Comparison of ENCODE assay signal across 8 mouse cellular contexts in the genomic region with DNA sequence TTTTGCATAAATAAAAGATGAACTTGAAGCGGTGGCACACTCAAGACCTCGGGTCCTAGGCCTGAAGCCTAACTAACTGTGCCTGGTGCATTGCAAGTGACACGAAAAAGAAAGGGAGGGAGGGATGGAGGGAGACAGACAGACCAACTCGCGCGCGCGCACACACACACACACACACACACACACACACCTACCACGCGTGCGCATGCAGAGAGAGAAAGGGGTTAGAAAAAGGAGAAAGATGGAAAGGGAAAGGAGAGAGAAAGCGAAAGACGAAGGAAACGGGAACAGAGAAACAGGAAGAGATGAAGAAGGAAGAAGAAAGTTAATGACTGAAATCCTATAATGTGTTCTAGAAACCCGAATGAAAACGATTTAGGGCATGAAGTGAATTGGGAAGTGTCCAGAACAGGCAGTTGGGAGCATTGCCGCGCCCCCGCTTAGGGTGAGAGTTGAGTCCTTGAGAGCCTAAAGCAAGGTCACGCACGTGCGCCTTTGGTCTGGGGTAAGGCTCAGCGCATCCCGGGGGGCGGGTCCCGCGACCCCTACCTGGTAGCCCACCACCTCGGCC. TPM values are rescaled to one million over a fixed set of nuclear protein-coding genes. Genes with fewer than 3 reads are reported as not detected.
DNase-seq lines count a peak whose midpoint lies in the region; ATAC-seq and TF ChIP-seq lines count a peak whose summit lies in the region.

No protein-coding gene starts in this region.

- no peak for ATAC-seq in forebrain, embryonic 12.5 days (ENCODE audit: low FRiP score)
- ATAC-seq in inflammation-experienced regulatory T-cells, adult 6 months: peak; percentile 32
- ATAC-seq in midbrain, embryonic 12.5 days (ENCODE audit: low FRiP score, low read depth): peak; percentile 64
- ATAC-seq in stomach, embryonic 14.5 days (ENCODE audit: insufficient number of reproducible peaks, insufficient read depth, low FRiP score, low read depth): peak; percentile 21; the same call in 1 of the 2 replicates

- DNase-seq in heart, adult 2 months: peak; percentile 12 to 27
- no peak for DNase-seq in heart, adult 11 months
- DNase-seq in limb, embryonic 10.5 days (ENCODE audit: low spot score): peak; percentile 51

- WGBS in heart, adult 2 months: 8% methylated on average over 28 of the region's 28 CpGs
- WGBS in forebrain, embryonic 12.5 days: 3% methylated on average over 28 of the region's 28 CpGs
- 11% methylated on average over 28 of the region's 28 CpGs for WGBS in limb, embryonic 10.5 days
- WGBS in midbrain, embryonic 12.5 days: 4% methylated on average over 28 of the region's 28 CpGs
- 4% methylated on average over 28 of the region's 28 CpGs for WGBS in stomach, embryonic 14.5 days

- peak overlapping the region; percentile 73 for H3K4me3 ChIP-seq in heart, adult 2 months
- peak overlapping the region; percentile 85 for H3K4me3 ChIP-seq in brown adipose tissue, adult 24 weeks (ENCODE audit: insufficient read depth, low read depth, low read length)
- H3K4me3 ChIP-seq in forebrain, embryonic 12.5 days (replicated peaks): peak overlapping the region; percentile 76
- H3K4me3 ChIP-seq in limb, embryonic 10.5 days: peak overlapping the region; percentile 72
- peak overlapping the region; percentile 69 for H3K4me3 ChIP-seq in midbrain, embryonic 12.5 days
- H3K4me3 ChIP-seq in stomach, embryonic 14.5 days (ENCODE audit: low read depth, low read length): peak overlapping the region; percentile 72

- no peak for TF ChIP-seq POLR2A in heart, adult 2 months (IDR thresholded peaks at IDR 0.05; ENCODE audit: insufficient read depth, low read depth, low read length)

- intact Hi-C loops in heart, adult 2 months (cut with DNase I): loop anchor here (10.0 kb wide), 1 partner anchor 160 kb away; a partner anchor contains a TSS

- H3K9me3 ChIP-seq in forebrain, embryonic 12.5 days: no peaks in the 10 kb centered on the region
- no peaks in the 10 kb centered on the region for H3K9me3 ChIP-seq in limb, embryonic 10.5 days (replicated peaks)
- no peaks in the 10 kb centered on the region for H3K9me3 ChIP-seq in midbrain, embryonic 12.5 days
- no peaks in the 10 kb centered on the region for H3K9me3 ChIP-seq in stomach, embryonic 14.5 days (ENCODE audit: control insufficient read depth, low read depth, low read length)

- TF ChIP-seq CTCF in heart, adult 2 months (IDR thresholded peaks at IDR 0.05): no peak

- peak overlapping the region; percentile 88 for H3K9ac ChIP-seq in heart, adult 2 months (ENCODE audit: low read depth, low read length)
- H3K9ac ChIP-seq in forebrain, embryonic 12.5 days: peak overlapping the region; percentile 88
- H3K9ac ChIP-seq in midbrain, embryonic 12.5 days (replicated peaks): peak overlapping the region; percentile 90
- H3K9ac ChIP-seq in stomach, embryonic 14.5 days (replicated peaks; ENCODE audit: low read depth, low read length): peak overlapping the region; percentile 88

- no peaks in the 10 kb centered on the region for H3K36me3 ChIP-seq in heart, adult 2 months (ENCODE audit: control insufficient read depth, insufficient read depth, low read length)
- peaks cover 15% of the 10 kb centered on the region for H3K36me3 ChIP-seq in forebrain, embryonic 12.5 days (replicated peaks)
- peaks cover 18% of the 10 kb centered on the region for H3K36me3 ChIP-seq in limb, embryonic 10.5 days
- peaks cover 15% of the 10 kb centered on the region for H3K36me3 ChIP-seq in midbrain, embryonic 12.5 days
- peaks cover 6% of the 10 kb centered on the region for H3K36me3 ChIP-seq in stomach, embryonic 14.5 days (ENCODE audit: control insufficient read depth, insufficient read depth, low read length)

- TF ChIP-seq EP300 in heart, adult 2 months (IDR thresholded peaks at IDR 0.05; ENCODE audit: insufficient read depth, low read depth, low read length): no peak

- H3K4me1 ChIP-seq in heart, adult 2 months (ENCODE audit: control insufficient read depth, insufficient read depth, low read length): no peaks in the 10 kb centered on the region
- H3K4me1 ChIP-seq in brown adipose tissue, adult 24 weeks (ENCODE audit: control insufficient read depth, insufficient read depth, insufficient read length, low read length): no peaks in the 10 kb centered on the region
- peaks cover 16% of the 10 kb centered on the region for H3K4me1 ChIP-seq in forebrain, embryonic 12.5 days
- peaks cover 18% of the 10 kb centered on the region for H3K4me1 ChIP-seq in limb, embryonic 10.5 days
- peaks cover 13% of the 10 kb centered on the region for H3K4me1 ChIP-seq in midbrain, embryonic 12.5 days
- peaks cover 3% of the 10 kb centered on the region; the same call in 1 of the 2 replicates for H3K4me1 ChIP-seq in stomach, embryonic 14.5 days (ENCODE audit: control insufficient read depth, insufficient read depth, low read length)

- H3K79me2 ChIP-seq in heart, adult 2 months (replicated peaks; ENCODE audit: control insufficient read depth, insufficient read depth, low read length): no peaks in the 10 kb centered on the region

- no peaks in the 10 kb centered on the region for H3K27me3 ChIP-seq in heart, adult 2 months (ENCODE audit: control insufficient read depth, insufficient read depth, low read length)
- H3K27me3 ChIP-seq in forebrain, embryonic 12.5 days: no peaks in the 10 kb centered on the region
- H3K27me3 ChIP-seq in limb, embryonic 10.5 days (ENCODE audit: low read depth, poor library complexity, severe bottlenecking): no peaks in the 10 kb centered on the region
- H3K27me3 ChIP-seq in midbrain, embryonic 12.5 days: no peaks in the 10 kb centered on the region
- no peaks in the 10 kb centered on the region for H3K27me3 ChIP-seq in stomach, embryonic 14.5 days (ENCODE audit: control insufficient read depth, insufficient read depth, low read length)

- H3K4me2 ChIP-seq in forebrain, embryonic 12.5 days: peak overlapping the region; percentile 80
- H3K4me2 ChIP-seq in midbrain, embryonic 12.5 days (replicated peaks): peak overlapping the region; percentile 96
- peak overlapping the region; percentile 95 for H3K4me2 ChIP-seq in stomach, embryonic 14.5 days (replicated peaks; ENCODE audit: low read depth, low read length)

- peak overlapping the region; percentile 96 for H3K27ac ChIP-seq in heart, adult 2 months
- peak overlapping the region; percentile 13; the same call in 1 of the 2 replicates for H3K27ac ChIP-seq in brown adipose tissue, adult 24 weeks (replicated peaks; ENCODE audit: low read depth, low read length)
- H3K27ac ChIP-seq in forebrain, embryonic 12.5 days: peak overlapping the region; percentile 94
- H3K27ac ChIP-seq in limb, embryonic 10.5 days: peak overlapping the region; percentile 96
- peak overlapping the region; percentile 94 for H3K27ac ChIP-seq in midbrain, embryonic 12.5 days (replicated peaks)
- H3K27ac ChIP-seq in stomach, embryonic 14.5 days (ENCODE audit: low read length): peak overlapping the region; percentile 98

RNA-seq across cellular contexts. Expression of a gene that starts 1.4 kb away (rescaled TPM):
- total RNA-seq in heart, adult 2 months (2021): 10 to 100 TPM; 63.9 to 73.5 TPM
- 44.1 and 59.6 TPM in 2 replicates for polyA plus RNA-seq in heart, adult 2 months (2012; rRNA removed)
- polyA plus RNA-seq in brown adipose tissue, adult 24 weeks (2012; ENCODE audit: insufficient read depth, insufficient read length, missing spikeins): 105 and 112 TPM in 2 replicates
- polyA plus RNA-seq in forebrain, embryonic 12.5 days (2016; fragmentation: Nextera tagmentation; extraction: Ambion mirVana): 44.6 and 47.5 TPM in 2 replicates
- 10 to 100 TPM; 48.7 to 54.7 (median 50.4) TPM for polyA plus RNA-seq in inflammation-experienced regulatory T-cells, adult 6 months (2017; shearing (Covaris generic))
- 35.1 and 48.1 TPM in 2 replicates for polyA plus RNA-seq in limb, embryonic 10.5 days (2016; fragmentation: Nextera tagmentation; extraction: Ambion mirVana)
- 40.4 and 43.5 TPM in 2 replicates for polyA plus RNA-seq in midbrain, embryonic 12.5 days (2016; fragmentation: Nextera tagmentation; extraction: Ambion mirVana)
- polyA plus RNA-seq in stomach, embryonic 14.5 days (2014; fragmentation: Nextera tagmentation; extraction: Ambion mirVana): 52.0 and 60.5 TPM in 2 replicates

RNA-seq across cellular contexts. Expression of a gene that starts 17.1 kb away (rescaled TPM):
- under 1 TPM in 1 of 2 experiments, not detected in 1; 0.27 TPM for total RNA-seq in heart, adult 2 months (2021)
- not detected in 2 replicates for polyA plus RNA-seq in heart, adult 2 months (2012; rRNA removed)
- not detected in 2 replicates for polyA plus RNA-seq in brown adipose tissue, adult 24 weeks (2012; ENCODE audit: insufficient read depth, insufficient read length, missing spikeins)
- 0.12 and 0.17 TPM in 2 replicates for polyA plus RNA-seq in forebrain, embryonic 12.5 days (2016; fragmentation: Nextera tagmentation; extraction: Ambion mirVana)
- polyA plus RNA-seq in inflammation-experienced regulatory T-cells, adult 6 months (2017; shearing (Covaris generic)): not detected
- 0.31 TPM in 1 of 2 replicates, not detected in the other for polyA plus RNA-seq in limb, embryonic 10.5 days (2016; fragmentation: Nextera tagmentation; extraction: Ambion mirVana)
- 0.11 and 0.55 TPM in 2 replicates for polyA plus RNA-seq in midbrain, embryonic 12.5 days (2016; fragmentation: Nextera tagmentation; extraction: Ambion mirVana)
- polyA plus RNA-seq in stomach, embryonic 14.5 days (2014; fragmentation: Nextera tagmentation; extraction: Ambion mirVana): 0.53 TPM in 1 of 2 replicates, not detected in the other

RNA-seq across cellular contexts. Expression of a gene that starts 30.7 kb away (rescaled TPM):
- total RNA-seq in heart, adult 2 months (2021): under 1 TPM; 0.05 TPM
- polyA plus RNA-seq in heart, adult 2 months (2012; rRNA removed): 0.06 TPM in 1 of 2 replicates, not detected in the other
- polyA plus RNA-seq in brown adipose tissue, adult 24 weeks (2012; ENCODE audit: insufficient read depth, insufficient read length, missing spikeins): 0.16 TPM in 1 of 2 replicates, not detected in the other
- 0.04 and 0.14 TPM in 2 replicates for polyA plus RNA-seq in forebrain, embryonic 12.5 days (2016; fragmentation: Nextera tagmentation; extraction: Ambion mirVana)
- polyA plus RNA-seq in inflammation-experienced regulatory T-cells, adult 6 months (2017; shearing (Covaris generic)): not detected
- 0.09 and 0.26 TPM in 2 replicates for polyA plus RNA-seq in limb, embryonic 10.5 days (2016; fragmentation: Nextera tagmentation; extraction: Ambion mirVana)
- polyA plus RNA-seq in midbrain, embryonic 12.5 days (2016; fragmentation: Nextera tagmentation; extraction: Ambion mirVana): 0.11 and 0.26 TPM in 2 replicates
- polyA plus RNA-seq in stomach, embryonic 14.5 days (2014; fragmentation: Nextera tagmentation; extraction: Ambion mirVana): 0.11 and 0.25 TPM in 2 replicates

RNA-seq across cellular contexts. Expression of a gene that starts 31.4 kb away (rescaled TPM):
- total RNA-seq in heart, adult 2 months (2021): 10 to 100 TPM; 12.5 to 13.7 TPM
- 10.6 and 13.2 TPM in 2 replicates for polyA plus RNA-seq in heart, adult 2 months (2012; rRNA removed)
- polyA plus RNA-seq in brown adipose tissue, adult 24 weeks (2012; ENCODE audit: insufficient read depth, insufficient read length, missing spikeins): 14.2 and 24.0 TPM in 2 replicates
- polyA plus RNA-seq in forebrain, embryonic 12.5 days (2016; fragmentation: Nextera tagmentation; extraction: Ambion mirVana): 33.4 and 36.7 TPM in 2 replicates
- polyA plus RNA-seq in inflammation-experienced regulatory T-cells, adult 6 months (2017; shearing (Covaris generic)): 10 to 100 TPM; 44.9 to 51.8 (median 50.5) TPM
- 40.1 and 47.5 TPM in 2 replicates for polyA plus RNA-seq in limb, embryonic 10.5 days (2016; fragmentation: Nextera tagmentation; extraction: Ambion mirVana)
- 30.7 and 32.4 TPM in 2 replicates for polyA plus RNA-seq in midbrain, embryonic 12.5 days (2016; fragmentation: Nextera tagmentation; extraction: Ambion mirVana)
- polyA plus RNA-seq in stomach, embryonic 14.5 days (2014; fragmentation: Nextera tagmentation; extraction: Ambion mirVana): 35.6 and 37.8 TPM in 2 replicates

Comparison
In these comparisons a context has a peak if more than half of its experiments do, and no peak if none do; other contexts are left out.
1. H3K27ac ChIP-seq: peak in every context shown above with its lines; median percentile 98 in stomach, embryonic 14.5 days; 96 in heart, adult 2 months; 96 in limb, embryonic 10.5 days; 94 in forebrain, embryonic 12.5 days; 94 in midbrain, embryonic 12.5 days; 13 in brown adipose tissue, adult 24 weeks.